Mouse (Mus musculus): ENCODE measurements at regions not wholly inside any gene's neighbourhood (a gene's known extent, or its start where the extent isn't known, plus 50 kb on each side); places are given as distances from the start of the nearest gene placed in this dataset.

- no peak for TF ChIP-seq ZC3H11A (IDR thresholded peaks at IDR 0.05; ENCODE audit: borderline replicate concordance, low read depth, low read length)
- no peak for TF ChIP-seq MAFK (IDR thresholded peaks at IDR 0.05; ENCODE audit: insufficient read depth, low read depth, low read length)
- no peak for TF ChIP-seq HCFC1 (IDR thresholded peaks at IDR 0.05; ENCODE audit: borderline replicate concordance, insufficient read depth, low read length)
- no peak for TF ChIP-seq ZNF384 (IDR thresholded peaks at IDR 0.05; ENCODE audit: low read depth, low read length)
- no peak for TF ChIP-seq CHD2 (IDR thresholded peaks at IDR 0.05; ENCODE audit: low read depth, low read length)
Measured at GRCm38 (mm10) chr3:133680805-133681204, 135.9 kb upstream of the Tet2 start.

All from ES-E14 (cell line).